Mouse (Mus musculus) cerebellum, adult 8-10 months (tissue): Measurements from ENCODE around the gene Nat8f5.
"Not testable (repeated sequence)": the region's sequence is repeated elsewhere in the genome, so short reads cannot be mapped to it uniquely, and the experiment has no call there.

Source experiments
- DNase-seq: peaks from one replicate; pipeline ENCODE4 v3.0.0; 2022

Gene Nat8f5

GRCm38 (mm10) chr6:85820837-85821236, at the start of gene Nat8f5, which contains the start of gene Nat8f6:
TSS of gene Nat8f5 (minus strand) at chr6:85820972.
TSS of gene Nat8f6 (minus strand) at chr6:85820954.
- no peak for DNase-seq

- not testable (repeated sequence) for DNase-seq
Measured at GRCm38 (mm10) chr6:85869006-85869405, 48.2 kb upstream of the Nat8f5 start, which contains the start of gene Nat8f2. TSS of gene Nat8f2 (minus strand) at chr6:85869158.

- no peak for DNase-seq
Measured at GRCm38 (mm10) chr6:85867726-85868690, 47.2 kb upstream of the Nat8f5 start.

GRCm38 (mm10) chr6:85866995-85867394, 46.2 kb upstream of the Nat8f5 start:
- not testable (repeated sequence) for DNase-seq

- DNase-seq, result not testable (repeated sequence)
Measured at GRCm38 (mm10) chr6:85866166-85866565, 45.4 kb upstream of the Nat8f5 start.

- not testable (repeated sequence) for DNase-seq
Measured at GRCm38 (mm10) chr6:85864900-85865639, 44.3 kb upstream of the Nat8f5 start.

GRCm38 (mm10) chr6:85863840-85864239, 43.1 kb upstream of the Nat8f5 start:
- no peak for DNase-seq

- DNase-seq, result no peak
Measured at GRCm38 (mm10) chr6:85863136-85863535, 42.4 kb upstream of the Nat8f5 start.

- no peak for DNase-seq
Measured at GRCm38 (mm10) chr6:85862565-85862964, 41.8 kb upstream of the Nat8f5 start.

GRCm38 (mm10) chr6:85861247-85861646, 40.5 kb upstream of the Nat8f5 start:
- DNase-seq, result no peak

- peak; percentile 16 for DNase-seq
Measured at GRCm38 (mm10) chr6:85856194-85856678, 35.5 kb upstream of the Nat8f5 start.

GRCm38 (mm10) chr6:85853481-85853880, 32.7 kb upstream of the Nat8f5 start:
- DNase-seq, result no peak

GRCm38 (mm10) chr6:85851062-85851773, 30.4 kb upstream of the Nat8f5 start:
- no peak for DNase-seq

- no peak for DNase-seq
Measured at GRCm38 (mm10) chr6:85849240-85849639, 28.5 kb upstream of the Nat8f5 start.

- DNase-seq, result no peak
Measured at GRCm38 (mm10) chr6:85848140-85848539, 27.4 kb upstream of the Nat8f5 start.

GRCm38 (mm10) chr6:85846921-85847320, 26.1 kb upstream of the Nat8f5 start:
- DNase-seq, result no peak

GRCm38 (mm10) chr6:85843677-85844458, 23.1 kb upstream of the Nat8f5 start:
- DNase-seq, result not testable (repeated sequence)

GRCm38 (mm10) chr6:85839982-85840381, 19.2 kb upstream of the Nat8f5 start:
- no peak for DNase-seq

- no peak for DNase-seq
Measured at GRCm38 (mm10) chr6:85838674-85839073, 17.9 kb upstream of the Nat8f5 start.

GRCm38 (mm10) chr6:85837307-85837706, 16.5 kb upstream of the Nat8f5 start:
- DNase-seq, result not testable (repeated sequence)

- DNase-seq, result peak; percentile 30
Measured at GRCm38 (mm10) chr6:85836827-85837226, 16.1 kb upstream of the Nat8f5 start.

- DNase-seq, result not testable (repeated sequence)
Measured at GRCm38 (mm10) chr6:85836098-85836497, 15.3 kb upstream of the Nat8f5 start.
